Mouse (Mus musculus): Measurements from ENCODE around the gene Vamp3. TPM values are rescaled to one million over a fixed set of nuclear protein-coding genes. Genes with fewer than 3 reads are reported as not detected.
A peak's percentile ranks its signal among the peaks of the same experiment; 100 is the strongest.

Vamp3 gene
- total and polyA plus RNA-seq, 3 experiments, result 58.4 to 61.4 TPM; not detected in 1

- H3K9me3 ChIP-seq (replicated peaks; ENCODE audit: insufficient read depth, low read length), result no peaks in the 10 kb centered on the region
- no peak for TF ChIP-seq POLR2A (IDR thresholded peaks at IDR 0.05; ENCODE audit: control insufficient read depth in 1 of 2, insufficient read depth in 1 of 2, low read depth in 1 of 2, low read length in 2 of 2, poor library complexity in 1 of 2)
- no peak for TF ChIP-seq TAL1 (IDR thresholded peaks at IDR 0.05; ENCODE audit: low read length)
- TF ChIP-seq TBP (IDR thresholded peaks at IDR 0.05; ENCODE audit: low read depth, low read length), result no peak
- no peak for TF ChIP-seq UBTF (IDR thresholded peaks at IDR 0.05; ENCODE audit: borderline replicate concordance, insufficient read depth, low read depth, low read length)
- no peak for DNase-seq (ENCODE audit: low read depth, low spot score)
- no peaks in the 10 kb centered on the region for H3K4me1 ChIP-seq (ENCODE audit: control insufficient read depth in 1 of 2, insufficient read depth in 2 of 2, low read length in 2 of 2)
- no peak overlapping the region for H3K27ac ChIP-seq (ENCODE audit: control insufficient read depth, low read depth, low read length)
- no peaks in the 10 kb centered on the region; the same call in 1 of the 2 replicates for H3K79me2 ChIP-seq (ENCODE audit: control insufficient read depth, insufficient read depth, low read length, poor library complexity)
- no peak overlapping the region for H3K4me3 ChIP-seq (ENCODE audit: control insufficient read depth in 1 of 2, insufficient read depth in 1 of 2, low read depth in 2 of 2, low read length in 2 of 2)
- no peaks in the 10 kb centered on the region for H3K36me3 ChIP-seq (ENCODE audit: control insufficient read depth in 1 of 2, insufficient read depth in 2 of 2, low read length in 2 of 2)
- no peaks in the 10 kb centered on the region for H3K27me3 ChIP-seq (ENCODE audit: control insufficient read depth in 1 of 2, insufficient read depth in 2 of 2, low read length in 2 of 2)
- no peak overlapping the region for H3K9ac ChIP-seq (ENCODE audit: control insufficient read depth, low read depth, low read length, poor library complexity, severe bottlenecking)
Observed at GRCm38 (mm10) chr4:151097104-151097438, 39.3 kb upstream of the Vamp3 start.

GRCm38 (mm10) chr4:151096334-151097103, 38.8 kb upstream of the Vamp3 start:
- Histone ChIP-seq H3K9me3 (replicated peaks; ENCODE audit: insufficient read depth, low read length) (no peaks in the 10 kb centered on the region), H3K9ac (ENCODE audit: control insufficient read depth, low read depth, low read length, poor library complexity, severe bottlenecking) (no peak overlapping the region), H3K36me3 (ENCODE audit: control insufficient read depth in 1 of 2, insufficient read depth in 2 of 2, low read length in 2 of 2) (no peaks in the 10 kb centered on the region), H3K79me2 (ENCODE audit: control insufficient read depth, insufficient read depth, low read length, poor library complexity) (no peaks in the 10 kb centered on the region; the same call in 1 of the 2 replicates), H3K4me1 (ENCODE audit: control insufficient read depth in 1 of 2, insufficient read depth in 2 of 2, low read length in 2 of 2) (no peaks in the 10 kb centered on the region), H3K4me3 (ENCODE audit: control insufficient read depth in 1 of 2, insufficient read depth in 1 of 2, low read depth in 2 of 2, low read length in 2 of 2) (no peak overlapping the region), H3K27me3 (ENCODE audit: control insufficient read depth in 1 of 2, insufficient read depth in 2 of 2, low read length in 2 of 2) (no peaks in the 10 kb centered on the region), H3K27ac (ENCODE audit: control insufficient read depth, low read depth, low read length) (no peak overlapping the region)
- no peak for TF ChIP-seq E2F4 (IDR thresholded peaks at IDR 0.05; ENCODE audit: borderline replicate concordance, low read depth, low read length)
- no peak for TF ChIP-seq NRF1 (IDR thresholded peaks at IDR 0.05; ENCODE audit: insufficient read depth, low read depth, low read length, poor library complexity, severe bottlenecking)
- DNase-seq (ENCODE audit: low read depth, low spot score), result no peak

- no peak overlapping the region for H3K9ac ChIP-seq (ENCODE audit: control insufficient read depth, low read depth, low read length, poor library complexity, severe bottlenecking)
- DNase-seq (ENCODE audit: low read depth, low spot score), result peak; percentile 9
- no peaks in the 10 kb centered on the region for H3K27me3 ChIP-seq (ENCODE audit: control insufficient read depth in 1 of 2, insufficient read depth in 2 of 2, low read length in 2 of 2)
- H3K79me2 ChIP-seq (ENCODE audit: control insufficient read depth, insufficient read depth, low read length, poor library complexity), result no peaks in the 10 kb centered on the region; the same call in 1 of the 2 replicates
- no peak overlapping the region for H3K27ac ChIP-seq (ENCODE audit: control insufficient read depth, low read depth, low read length)
- no peaks in the 10 kb centered on the region for H3K9me3 ChIP-seq (replicated peaks; ENCODE audit: insufficient read depth, low read length)
- H3K4me3 ChIP-seq (ENCODE audit: control insufficient read depth in 1 of 2, insufficient read depth in 1 of 2, low read depth in 2 of 2, low read length in 2 of 2), result no peak overlapping the region
- H3K4me1 ChIP-seq (ENCODE audit: control insufficient read depth in 1 of 2, insufficient read depth in 2 of 2, low read length in 2 of 2), result no peaks in the 10 kb centered on the region
- TF ChIP-seq CTCF (IDR thresholded peaks at IDR 0.05 in 2 of 3, conservative IDR thresholded peaks at IDR 0.05 in 1 of 3; ENCODE audit: control insufficient read depth in 1 of 3, insufficient read depth in 1 of 3, low read depth in 2 of 3, low read length in 3 of 3, poor library complexity in 1 of 3, severe bottlenecking in 1 of 3) (peak in 2 of 3 experiments; percentile 12 to 46; a peak in 3 of 6 replicates), GATA1 (IDR thresholded peaks at IDR 0.05; ENCODE audit: low read depth, low read length) (no peak)
- no peaks in the 10 kb centered on the region for H3K36me3 ChIP-seq (ENCODE audit: control insufficient read depth in 1 of 2, insufficient read depth in 2 of 2, low read length in 2 of 2)
Observed at GRCm38 (mm10) chr4:151095207-151095606, 37.4 kb upstream of the Vamp3 start.

Measured in MEL (cell line).